Mouse (Mus musculus) thymus, postnatal 4 days (tissue): ENCODE results near the gene Gast.
A peak's percentile ranks its signal among the peaks of the same experiment; 100 is the strongest.
"Not testable (repeated sequence)": the region's sequence is repeated elsewhere in the genome, so short reads cannot be mapped to it uniquely, and the experiment has no call there.

Source experiments
- DNase-seq: peaks from one replicate; pipeline ENCODE4 v3.0.0; 2021

The Gast gene

DNA sequence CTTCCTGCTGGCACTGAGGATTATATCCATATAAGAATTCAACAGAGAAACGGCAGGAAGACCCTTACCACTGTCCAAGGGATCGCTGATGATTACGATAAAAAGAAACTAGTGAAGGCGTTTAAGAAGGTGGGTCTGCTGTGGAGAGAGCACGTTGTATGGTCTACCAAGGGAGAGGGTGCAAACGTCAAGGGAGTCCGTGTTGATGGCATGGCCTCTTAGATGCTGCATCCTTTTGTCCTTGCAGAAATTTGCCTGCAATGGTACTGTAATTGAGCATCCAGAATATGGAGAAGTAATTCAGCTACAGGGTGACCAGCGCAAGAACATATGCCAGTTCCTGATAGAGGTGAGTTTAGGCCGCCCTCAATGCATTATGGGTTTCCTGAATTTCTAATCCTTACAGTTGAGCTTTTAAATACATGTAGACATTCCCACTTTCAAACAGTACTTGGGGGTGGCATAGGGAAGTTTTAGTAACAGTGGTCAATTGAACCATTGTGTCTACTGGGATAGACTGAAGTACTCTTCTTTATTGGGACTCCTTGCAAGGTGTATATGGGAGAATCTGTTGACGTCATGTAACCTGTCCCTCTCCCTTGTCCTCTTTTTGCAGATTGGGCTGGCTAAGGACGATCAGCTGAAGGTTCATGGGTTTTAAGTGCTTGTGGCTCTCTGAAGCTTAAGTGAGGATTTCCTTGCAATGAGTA is 13.4 kb upstream of the Gast start:
- not testable (repeated sequence) for DNase-seq

DNA sequence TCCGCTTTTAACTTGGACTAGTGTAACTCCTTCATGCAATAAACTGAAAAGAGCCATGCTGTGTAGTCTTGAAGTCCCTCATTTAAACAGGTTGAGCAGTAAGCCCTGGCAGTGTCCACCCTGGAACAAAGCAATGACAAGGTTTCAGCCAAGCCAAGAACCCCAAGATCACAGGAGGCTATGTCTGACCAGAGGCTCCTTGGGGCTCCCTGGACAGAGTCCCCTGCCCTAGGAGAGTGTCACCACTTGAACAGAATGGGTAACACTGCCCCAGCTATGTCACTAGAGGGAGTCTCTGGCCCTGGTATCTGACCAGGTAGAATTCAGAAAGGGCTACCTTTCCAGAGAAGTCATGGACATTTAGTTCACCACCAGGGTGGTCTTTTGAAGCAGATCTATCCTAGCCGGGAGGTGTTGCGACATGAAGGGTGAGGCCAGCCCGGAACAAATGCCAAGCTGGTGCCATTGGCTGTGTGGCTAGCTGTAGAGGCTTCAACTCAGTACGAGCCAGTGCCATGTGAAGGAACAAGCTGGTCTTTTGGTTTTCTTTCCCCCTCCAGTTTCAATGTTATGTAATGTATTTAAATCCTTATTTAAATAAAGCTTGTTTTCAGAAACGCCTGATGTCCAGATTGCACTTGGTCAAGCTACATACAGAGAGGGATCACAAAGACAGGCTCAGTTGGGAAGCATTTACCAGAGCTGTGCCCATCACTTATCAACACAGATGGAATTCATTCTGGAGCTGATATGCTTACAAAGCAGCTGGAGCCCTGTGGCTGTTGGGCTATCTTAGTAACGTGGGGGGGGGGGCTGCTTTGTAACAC is 12.5 kb upstream of the Gast start:
- not testable (repeated sequence) for DNase-seq

DNA sequence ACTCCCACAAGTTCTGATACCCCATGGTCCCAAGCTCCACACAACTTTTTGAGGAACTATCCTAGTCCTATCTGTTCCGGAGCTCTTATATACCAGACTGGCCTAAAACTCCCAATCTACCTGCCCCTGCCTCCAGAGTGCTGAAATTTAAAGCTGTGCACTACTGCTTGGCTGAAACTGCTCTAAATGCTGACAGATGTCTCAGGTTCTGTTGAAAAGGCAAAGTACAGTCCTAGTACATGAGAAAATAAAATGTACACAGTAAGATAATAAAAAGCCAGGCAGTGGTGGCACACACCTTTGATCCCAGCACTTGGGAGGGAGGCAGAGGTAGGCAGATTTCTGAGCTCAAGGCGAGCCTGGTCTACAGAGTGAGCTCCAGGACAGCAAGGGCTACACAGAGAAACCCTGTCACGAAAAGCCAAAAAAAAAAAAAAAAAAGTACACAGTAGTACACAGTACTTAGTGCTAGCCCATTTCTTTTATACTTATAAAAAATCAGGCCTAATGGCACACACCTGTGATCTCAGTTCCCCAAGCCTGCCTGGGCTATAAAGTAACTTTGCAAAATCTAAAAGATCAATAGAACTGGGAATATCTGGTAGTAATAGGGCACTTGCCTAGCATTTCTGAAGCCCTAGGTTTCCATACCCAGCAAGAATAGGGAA is 11.5 kb upstream of the Gast start:
- no peak for DNase-seq

DNA sequence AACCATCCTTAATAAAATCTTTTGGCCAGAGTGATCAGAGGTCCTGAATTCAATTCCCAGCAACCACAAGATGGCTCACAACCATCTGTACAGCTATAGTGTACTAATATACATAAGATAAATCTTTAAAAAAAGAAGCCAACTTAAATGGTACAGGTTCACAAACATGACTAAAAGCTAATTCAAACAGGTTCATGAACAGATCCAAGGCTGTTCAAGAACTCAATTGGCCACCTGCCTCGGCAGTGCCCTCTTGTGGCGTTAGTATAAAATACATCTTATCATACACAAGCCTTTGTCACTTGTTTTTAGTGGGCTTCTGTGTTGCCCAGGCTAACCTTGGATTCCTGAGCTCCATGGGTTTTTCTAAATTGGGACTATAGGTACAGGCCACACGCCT is 10.6 kb upstream of the Gast start:
- peak; percentile 80 for DNase-seq

DNA sequence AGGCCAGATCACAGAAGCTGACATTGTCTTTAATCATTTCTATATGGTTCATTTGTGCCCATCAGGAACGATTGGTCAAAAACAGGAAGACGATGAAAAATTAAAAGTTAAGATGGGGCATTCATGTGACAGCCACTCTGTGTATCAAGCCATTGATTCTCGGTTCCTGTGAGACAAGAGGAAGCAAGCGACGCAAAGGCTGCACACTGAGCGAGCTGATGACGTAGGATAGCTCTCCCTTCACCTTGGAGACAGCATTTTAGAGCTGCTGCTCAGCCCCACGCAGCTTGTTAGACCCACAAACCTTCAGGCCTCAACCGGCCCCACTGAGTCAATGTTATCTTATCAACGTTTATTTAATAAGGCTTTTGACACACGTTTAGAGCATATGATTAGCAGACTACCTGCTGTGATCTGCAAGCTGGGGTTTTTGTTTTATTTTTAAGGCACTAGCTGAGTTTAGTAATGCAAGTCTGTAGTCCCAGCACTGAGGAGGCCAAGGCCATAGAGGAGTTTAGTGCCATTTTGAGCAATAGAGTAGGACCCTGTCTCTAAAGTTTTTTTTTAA is 9.1 kb upstream of the Gast start:
- no peak for DNase-seq

DNA sequence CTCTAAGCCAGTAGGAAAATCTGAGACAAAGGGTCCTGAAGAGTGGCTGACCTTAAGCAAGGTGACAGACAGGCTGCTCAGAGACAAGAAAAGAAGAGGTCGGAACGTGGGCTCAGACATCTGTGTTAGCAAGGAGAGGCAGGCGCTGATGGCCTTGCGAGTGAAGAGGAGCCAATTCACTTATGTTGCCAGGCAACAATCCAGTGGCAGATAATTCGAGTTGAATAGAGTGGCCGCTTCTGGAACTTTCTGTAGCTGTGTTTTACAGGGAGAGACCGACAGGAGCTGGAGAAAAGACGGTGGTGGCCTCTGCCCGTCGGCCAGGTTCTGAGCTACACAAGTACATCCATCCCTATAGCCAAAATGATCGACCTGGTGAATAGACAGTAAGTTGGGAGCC is 6.9 kb upstream of the Gast start:
- no peak for DNase-seq

DNA sequence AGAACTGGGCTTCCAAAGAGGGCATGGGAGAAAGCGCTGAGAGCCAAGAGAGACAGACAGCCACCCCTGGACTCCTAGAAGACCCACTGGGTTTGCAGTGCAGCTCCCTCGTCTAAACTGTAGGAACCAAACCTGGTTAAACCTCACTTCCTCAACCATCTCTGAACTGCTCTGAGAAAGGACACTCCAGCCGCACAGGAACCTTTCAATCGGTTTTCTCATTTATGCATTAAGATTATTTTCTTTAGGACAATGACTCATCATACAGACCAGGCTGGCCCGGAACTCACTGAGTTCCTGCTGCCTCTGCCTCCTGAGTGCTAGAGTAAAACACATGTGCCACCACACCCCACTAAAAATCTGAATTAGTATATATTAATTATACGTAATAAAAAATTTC is 6.4 kb upstream of the Gast start:
- no peak for DNase-seq

DNA sequence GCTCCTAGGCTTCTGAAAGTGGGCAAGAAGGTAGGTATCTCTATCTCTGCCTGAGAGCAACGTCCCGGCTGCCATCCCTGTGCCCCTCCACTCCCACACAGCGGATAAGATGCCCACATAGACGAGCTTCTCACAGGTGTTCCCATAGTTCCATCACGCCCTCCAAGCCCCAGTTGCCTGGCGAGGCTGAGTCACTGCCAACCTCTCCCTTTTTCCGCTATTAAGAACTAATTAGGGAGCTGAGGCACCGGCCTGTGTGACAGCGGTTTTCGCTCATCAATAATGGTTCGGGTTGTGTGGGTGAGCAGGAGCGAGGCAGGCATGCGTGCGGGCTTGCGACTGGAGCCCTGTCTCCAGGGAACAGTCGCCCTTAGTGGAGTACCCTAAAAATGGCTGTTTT is 4.0 kb upstream of the Gast start:
- no peak for DNase-seq

DNA sequence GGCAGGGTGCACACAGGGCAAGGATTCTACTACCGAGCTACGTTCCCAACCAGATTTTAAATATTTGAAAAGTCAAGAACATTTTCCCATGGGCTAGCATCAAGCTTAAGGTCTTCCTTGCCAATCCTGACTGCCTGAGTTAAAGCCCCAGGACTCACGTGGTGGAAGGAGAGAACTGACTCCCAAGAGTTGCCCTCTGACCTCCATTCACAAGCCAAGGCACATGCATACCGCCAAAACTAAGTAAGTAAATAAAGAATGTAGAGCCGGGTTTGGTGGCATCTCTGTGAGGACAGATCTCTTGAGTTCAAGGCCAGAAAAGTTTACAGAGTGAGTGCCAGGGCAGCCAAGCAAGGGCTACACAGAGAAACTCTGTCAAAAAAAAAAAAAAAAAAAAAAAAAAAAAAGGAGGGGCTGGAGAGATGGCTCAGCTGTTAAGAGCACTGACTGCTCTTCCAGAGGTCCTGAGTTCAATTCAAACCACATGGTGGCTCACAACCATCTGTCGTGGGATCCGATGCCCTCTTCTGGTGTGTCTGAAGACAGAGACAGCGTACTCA is 3.3 kb upstream of the Gast start:
- not testable (repeated sequence) for DNase-seq

DNA sequence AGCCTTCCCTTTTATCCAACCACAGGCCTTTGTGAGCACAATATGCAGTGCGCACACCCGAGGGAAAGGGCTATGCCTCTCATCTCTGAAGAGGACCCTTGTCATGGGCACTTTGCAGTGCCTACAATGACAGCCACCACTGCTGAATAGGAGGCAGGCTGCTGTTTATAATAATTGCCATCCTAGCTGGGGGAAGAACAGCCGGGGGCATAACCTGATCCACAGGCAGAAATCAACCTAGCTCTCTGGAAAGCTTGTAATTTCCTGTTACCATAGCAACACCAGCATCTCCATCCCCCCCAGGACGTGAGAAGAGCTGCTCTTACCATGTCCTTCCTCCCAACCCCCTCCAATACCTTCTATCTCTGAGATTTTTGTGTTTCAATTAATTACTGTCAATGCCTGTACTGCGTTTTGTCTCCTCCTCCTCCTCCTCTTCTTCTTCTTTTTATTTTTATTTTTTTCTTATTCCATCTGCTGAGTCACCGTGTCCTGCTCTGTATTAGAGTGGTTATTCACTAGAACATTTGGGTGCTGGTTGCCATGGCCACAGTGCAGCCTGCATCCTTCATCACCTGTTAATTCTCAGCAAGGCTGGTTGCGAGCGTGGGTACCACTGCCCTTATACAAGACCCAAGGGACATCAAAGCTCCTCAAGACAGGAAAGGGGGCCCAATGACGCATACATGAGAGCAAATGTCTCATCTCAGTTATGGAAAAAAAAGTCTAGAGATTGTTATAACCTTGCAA is 1.3 kb upstream of the Gast start:
- DNase-seq: no peak

DNA sequence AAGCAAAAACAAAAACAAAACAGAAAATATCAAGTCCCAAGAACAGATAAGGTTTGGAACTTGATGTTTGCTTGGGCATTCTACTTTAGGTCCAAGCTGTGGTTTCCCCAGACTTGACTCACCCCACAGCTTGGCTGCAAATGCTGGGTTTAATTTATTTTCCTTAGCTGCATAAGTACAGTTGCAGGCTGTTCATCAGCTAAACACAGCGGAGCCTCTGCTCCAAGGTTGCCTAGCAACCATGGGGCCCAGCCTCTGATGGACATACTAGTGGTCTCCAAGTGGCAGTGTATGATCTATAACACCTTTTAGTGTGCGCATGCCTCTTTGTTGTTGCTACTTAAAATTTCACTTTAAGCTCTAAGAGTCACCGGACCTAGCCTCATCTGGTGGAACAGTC is 1.5 kb downstream of the Gast start:
- DNase-seq: no peak

DNA sequence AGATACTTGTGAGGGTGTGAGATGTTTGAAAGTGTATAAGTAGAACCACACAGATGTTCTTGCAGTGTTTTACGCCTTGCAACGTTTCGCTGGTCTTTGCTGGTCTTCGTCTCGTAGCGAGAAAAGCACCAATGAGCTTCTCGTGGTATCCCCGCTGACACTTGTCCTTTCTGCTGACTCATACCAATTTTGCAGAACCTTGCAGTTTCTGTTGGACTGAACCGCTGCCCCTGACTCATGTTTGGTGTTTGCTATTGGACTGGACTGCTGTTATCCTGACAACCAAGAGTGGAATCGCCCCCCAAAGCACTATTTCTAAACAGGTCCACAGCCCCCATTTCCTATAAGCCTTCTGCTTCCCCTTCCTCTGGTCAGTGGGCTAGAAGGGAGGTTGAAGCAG is 10.1 kb downstream of the Gast start:
- DNase-seq: no peak

DNA sequence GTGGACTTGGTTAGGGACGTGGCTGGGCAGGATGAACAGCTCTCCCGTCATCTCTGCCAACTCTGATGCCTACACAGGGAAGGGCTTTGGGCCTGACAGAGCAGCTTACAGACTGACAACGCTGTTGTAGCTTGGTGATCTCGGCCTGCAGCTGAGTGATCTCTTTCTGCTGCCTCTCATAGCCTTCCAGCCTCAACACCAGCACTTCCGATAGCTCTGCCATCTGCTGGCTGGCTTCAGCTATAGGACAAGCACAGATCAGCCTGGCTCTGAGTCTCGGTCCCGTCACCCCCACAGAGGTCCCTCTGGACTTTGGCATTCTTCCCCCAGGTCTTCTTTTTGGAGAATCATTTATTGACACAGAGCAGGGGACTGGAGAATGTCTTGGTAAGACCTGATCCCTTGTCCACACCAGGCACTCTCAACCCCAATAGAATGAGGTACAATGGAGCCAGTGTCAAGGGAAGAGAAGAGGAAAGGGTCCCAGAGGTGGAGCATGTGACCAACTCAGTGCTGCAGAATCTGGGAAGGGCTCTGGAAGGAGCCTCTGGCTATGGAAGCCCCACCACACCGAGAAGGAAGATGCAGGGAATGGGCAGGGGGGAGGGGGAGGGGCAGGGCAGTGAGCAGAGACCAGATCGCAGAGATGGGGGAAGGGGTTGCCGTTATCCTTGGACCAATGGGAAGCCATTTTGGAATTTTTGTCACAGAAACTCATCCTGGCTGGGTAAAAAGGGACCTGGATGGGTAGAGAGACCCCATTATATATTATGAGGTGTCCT is 18.1 kb downstream of the Gast start:
- peak; percentile 63 for DNase-seq

DNA sequence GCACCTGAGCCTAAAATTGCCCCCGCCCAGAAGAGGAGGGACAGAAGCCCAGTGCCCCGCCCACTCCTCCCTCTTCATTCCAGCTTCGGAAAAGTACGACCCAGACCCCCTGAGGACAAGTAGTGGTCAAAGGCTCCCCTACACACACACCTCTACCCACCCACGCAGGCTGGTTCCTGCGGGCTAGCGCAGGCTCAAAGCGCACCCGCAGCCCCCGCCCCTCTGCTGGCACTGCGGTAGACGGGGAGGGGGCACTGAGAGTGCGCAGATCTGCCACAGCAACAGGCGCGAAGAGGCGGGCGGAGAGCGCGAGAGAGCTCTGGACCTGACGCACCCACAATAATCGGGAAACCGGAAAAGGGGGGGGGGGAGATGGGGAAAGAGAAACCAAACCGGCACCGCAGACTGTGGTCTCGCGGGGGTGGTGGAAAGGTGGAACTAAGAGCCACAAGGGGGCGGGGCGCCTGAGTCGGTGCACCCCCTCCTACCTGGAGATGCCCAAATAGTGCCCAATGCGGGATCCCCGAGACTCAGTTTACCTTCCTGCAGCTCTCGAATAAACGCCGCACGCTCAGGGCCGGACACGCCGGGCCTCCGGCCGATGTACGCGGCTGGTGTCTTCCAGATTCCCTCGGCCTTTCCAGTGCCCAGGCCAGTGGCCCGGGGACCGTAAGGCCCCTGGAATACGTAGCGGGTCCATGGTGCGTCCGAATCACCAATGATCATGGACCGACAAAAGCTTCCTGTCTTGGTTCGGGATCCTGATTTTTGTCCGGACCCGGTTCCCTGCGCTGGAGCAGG is 21.1 kb downstream of the Gast start:
- peak; percentile 75 for DNase-seq

DNA sequence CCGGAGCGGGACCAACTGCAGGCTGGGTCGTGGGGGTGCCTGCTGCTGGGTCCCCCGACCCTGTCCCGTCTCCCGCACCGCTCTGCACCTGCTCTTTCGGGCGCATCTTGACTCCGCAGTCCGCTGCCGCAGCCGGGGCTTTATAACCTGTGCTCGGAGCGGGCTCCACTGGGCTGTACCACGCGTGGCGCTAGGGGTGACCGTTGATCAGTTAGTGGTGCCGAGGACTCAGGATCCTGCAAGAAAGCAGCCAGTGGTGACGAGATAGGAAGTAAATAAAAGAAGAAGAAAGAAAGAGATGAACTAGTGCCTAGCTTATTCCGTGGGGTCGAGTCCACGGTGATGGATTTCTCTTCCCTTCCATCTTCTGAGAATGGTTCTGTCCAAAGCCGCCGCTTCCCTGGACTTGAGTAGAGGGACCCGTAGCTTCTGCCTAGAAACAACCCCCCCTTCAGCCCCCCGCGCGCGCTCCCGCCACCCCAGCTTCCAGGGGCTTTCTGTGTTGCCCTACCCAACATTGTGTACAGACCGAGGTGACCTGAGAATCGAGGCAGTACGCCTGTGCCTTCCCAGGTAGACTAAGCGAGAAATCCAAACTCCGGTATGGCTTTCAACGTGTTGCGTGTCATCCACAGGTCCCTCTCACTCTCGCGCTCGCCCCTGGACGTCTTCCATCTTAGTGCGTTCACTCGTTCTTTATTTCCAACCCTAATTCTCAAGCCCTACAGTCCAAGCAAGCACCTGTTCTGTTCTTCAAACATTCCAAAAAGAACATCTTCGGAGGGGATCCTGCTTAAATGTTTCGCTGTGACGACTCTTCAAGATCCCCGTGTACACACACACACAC is 22.0 kb downstream of the Gast start, which contains the start of gene Hap1:
Hap1 (minus strand) TSS at position 157 of the 847 bp plus-strand sequence.
- DNase-seq: peak; percentile 75

DNA sequence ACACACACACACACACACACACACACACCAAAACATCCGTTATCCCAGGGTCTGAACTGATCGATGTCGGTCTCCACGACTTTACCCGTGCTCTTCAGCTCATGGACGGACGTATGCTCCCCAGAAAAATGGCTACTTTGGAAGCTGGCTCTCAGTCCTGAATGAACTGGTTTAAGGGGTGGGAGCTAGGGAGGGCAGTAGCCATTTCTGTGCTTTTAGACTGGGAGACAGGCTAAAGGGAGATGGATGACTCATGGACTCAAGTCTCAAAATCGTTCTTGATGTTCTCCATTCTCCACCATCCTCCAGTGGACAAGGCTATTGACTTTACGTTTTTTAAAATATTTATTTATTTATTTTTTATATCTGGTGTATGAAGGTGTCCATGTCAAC is 22.6 kb downstream of the Gast start:
- no peak for DNase-seq

DNA sequence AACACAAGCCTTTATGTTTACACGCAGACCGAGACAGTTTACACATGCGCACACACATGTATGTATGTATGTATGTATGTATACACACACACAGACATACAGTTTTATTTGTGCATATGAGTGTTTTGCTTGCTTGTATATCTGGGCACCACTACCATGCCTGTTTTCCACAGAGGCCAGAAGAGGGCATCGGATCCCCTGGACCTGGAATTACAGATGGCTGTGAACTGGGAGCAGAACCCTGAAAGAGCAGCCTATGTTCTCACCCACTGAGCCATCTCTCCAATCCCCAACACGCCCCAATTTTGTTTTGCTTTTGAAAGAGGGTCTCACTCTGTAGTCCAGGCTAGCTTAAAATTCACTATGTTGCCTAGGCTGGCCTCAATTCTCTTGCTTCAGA is 23.2 kb downstream of the Gast start:
- no peak for DNase-seq

DNA sequence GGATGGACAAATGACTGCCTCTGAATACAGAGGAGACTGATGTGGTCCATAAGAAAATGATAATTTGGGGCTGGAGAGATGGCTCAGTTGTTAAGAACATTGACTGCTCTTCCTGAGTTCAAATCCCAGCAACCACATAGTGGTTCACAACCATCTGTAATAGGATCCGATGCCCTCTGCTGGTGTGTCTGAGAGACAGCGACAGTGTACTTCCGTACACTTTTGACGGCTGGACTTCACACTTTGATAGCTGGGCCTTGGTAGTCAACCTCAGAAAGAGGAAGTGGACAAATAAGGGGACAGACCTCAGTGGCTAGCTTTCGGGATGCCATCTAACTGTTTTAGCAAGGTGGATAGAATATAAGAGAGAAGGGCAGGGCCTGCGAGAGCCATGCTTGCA is 26.0 kb downstream of the Gast start:
- DNase-seq: no peak

DNA sequence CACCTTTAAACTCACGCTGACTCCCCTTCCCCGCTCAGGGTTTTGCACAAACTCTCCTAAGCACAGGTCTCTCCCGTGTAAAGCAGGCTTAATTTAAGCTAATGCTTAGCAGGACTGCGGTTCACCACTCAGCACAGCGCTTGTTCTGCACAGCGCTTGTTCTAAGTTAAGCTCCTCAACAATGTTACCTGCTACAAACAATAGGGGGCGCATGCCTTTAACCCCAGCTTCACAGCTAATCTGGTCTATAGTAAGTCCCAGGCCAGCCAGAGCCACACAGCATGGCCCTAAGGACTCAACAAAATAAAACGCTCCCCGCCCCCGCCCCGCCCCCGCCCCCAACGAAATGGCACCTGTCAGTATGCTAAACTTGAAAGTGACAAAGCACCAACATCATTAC is 26.9 kb downstream of the Gast start:
- DNase-seq: not testable (repeated sequence)
